Mouse (Mus musculus) lung, embryonic 14.5 days (tissue): ENCODE measurements at regions not wholly inside any gene's neighbourhood (a gene's known extent, or its start where the extent isn't known, plus 50 kb on each side); places are given as distances from the start of the nearest gene placed in this dataset.

Source experiments
- ATAC-seq: fragments of 200-750 bp; cut with Nextera tagmentation; 2 replicates; pipeline ENCODE4 v1.8.0; 2017; ENCODE audit warnings: mild to moderate bottlenecking, moderate TSS enrichment, moderate library complexity; ENCODE audit not compliant: insufficient read depth
- DNase-seq: peaks from one replicate; pipeline ENCODE4 v3.0.0-alpha.2; 2015
- H3K27ac ChIP-seq: fragments of 300-500 bp; sonication (generic); 2 replicates; pipeline ENCODE4 v1.5.1; 2014; ENCODE audit warnings: low read depth, mild to moderate bottlenecking, moderate library complexity
- H3K27me3 ChIP-seq: fragments of 300-500 bp; sonication (generic); 2 replicates; pipeline ENCODE4 v1.6.1; 2014; ENCODE audit warnings: low read length, control low read depth; ENCODE audit not compliant: insufficient read depth
- H3K36me3 ChIP-seq: fragments of 300-500 bp; sonication (generic); 2 replicates; pipeline ENCODE4 v1.6.1; 2014; ENCODE audit warnings: control low read depth; ENCODE audit not compliant: insufficient read depth
- H3K4me1 ChIP-seq: fragments of 300-500 bp; sonication (generic); 2 replicates; pipeline ENCODE4 v1.6.1; 2014; ENCODE audit warnings: antibody characterized with exemption, control low read depth; ENCODE audit not compliant: insufficient read depth
- H3K4me2 ChIP-seq: fragments of 300-500 bp; sonication (generic); 2 replicates; pipeline ENCODE4 v1.6.1; 2014; ENCODE audit warnings: mild to moderate bottlenecking
- H3K4me3 ChIP-seq: fragments of 300-500 bp; sonication (generic); 2 replicates; pipeline ENCODE4 v1.5.1; 2014; ENCODE audit warnings: low read depth, low read length
- H3K9ac ChIP-seq: fragments of 300-500 bp; sonication (generic); 2 replicates; pipeline ENCODE4 v1.6.1; 2014
- H3K9me3 ChIP-seq: fragments of 300-500 bp; sonication (generic); 2 replicates; pipeline ENCODE4 v1.6.1; 2016; ENCODE audit warnings: low read depth, low read length, control low read depth
- CTCF ChIP-seq: IDR thresholded peaks from 2 replicates; pipeline ENCODE4 v1.5.1; 2016; ENCODE audit warnings: antibody characterized with exemption, low read depth
- WGBS: fragments of 180-500 bp; shearing (Covaris S2); extraction: QIAGEN DNeasy Blood & Tissue Kit; methylation state at CpG from one replicate; pipeline ENCODE4 v1.1.7; 2014; 5-methylcytosine and 5-hydroxymethylcytosine counted together

- no peak for ATAC-seq
- Histone ChIP-seq H3K27ac (no peak overlapping the region), H3K4me2 (no peak overlapping the region), H3K27me3 (no peaks in the 10 kb centered on the region), H3K4me1 (no peaks in the 10 kb centered on the region), H3K36me3 (no peaks in the 10 kb centered on the region), H3K4me3 (no peak overlapping the region), H3K9me3 (no peaks in the 10 kb centered on the region), H3K9ac (no peak overlapping the region)
- no peak for DNase-seq
- TF ChIP-seq CTCF = no peak
- WGBS = 82% methylated on average over 1 of the region's 1 CpGs
Measured at GRCm38 (mm10) chr7:52915981-52916380, 900.5 kb upstream of the 1700015G11Rik start.

GRCm38 (mm10) chr7:52911279-52911678 is 895.8 kb upstream of the 1700015G11Rik start:
- H3K4me1 ChIP-seq = no peaks in the 10 kb centered on the region
- no peak overlapping the region for H3K4me3 ChIP-seq
- H3K9ac ChIP-seq = no peak overlapping the region
- no peak overlapping the region for H3K4me2 ChIP-seq
- no peaks in the 10 kb centered on the region for H3K9me3 ChIP-seq
- no peaks in the 10 kb centered on the region for H3K36me3 ChIP-seq
- ATAC-seq (no peak), DNase-seq (no peak)
- no peak overlapping the region for H3K27ac ChIP-seq
- TF ChIP-seq CTCF = no peak
- no peaks in the 10 kb centered on the region for H3K27me3 ChIP-seq

DNA sequence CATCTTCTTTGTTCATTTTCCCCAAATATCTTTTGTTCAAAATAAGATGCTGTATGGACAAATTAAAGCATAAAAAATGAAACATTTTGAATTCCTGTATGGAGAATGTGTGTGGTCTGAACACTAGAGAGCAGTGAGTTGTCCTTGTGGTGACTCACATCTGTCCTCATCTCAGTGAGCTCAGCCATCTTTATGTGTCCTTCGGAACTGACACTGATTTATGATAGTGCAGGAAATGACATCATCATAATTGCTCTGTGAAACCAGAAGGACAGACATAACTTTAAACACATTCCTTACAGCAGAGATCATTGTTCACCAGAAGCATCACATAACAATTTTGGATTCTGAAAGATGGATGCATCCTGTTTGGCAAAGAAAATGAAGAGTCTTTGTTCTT is 850.2 kb upstream of the 1700015G11Rik start:
- no peaks in the 10 kb centered on the region for H3K9me3 ChIP-seq
- no peak overlapping the region for H3K4me2 ChIP-seq
- ATAC-seq = no peak
- no peaks in the 10 kb centered on the region for H3K27me3 ChIP-seq
- no peak overlapping the region for H3K4me3 ChIP-seq
- TF ChIP-seq CTCF = no peak
- H3K27ac ChIP-seq = no peak overlapping the region
- H3K9ac ChIP-seq = no peak overlapping the region
- no peaks in the 10 kb centered on the region for H3K4me1 ChIP-seq
- WGBS = 63% methylated on average over 1 of the region's 1 CpGs
- no peaks in the 10 kb centered on the region for H3K36me3 ChIP-seq
- DNase-seq = peak; percentile 3

GRCm38 (mm10) chr7:52822310-52822709 is 806.8 kb upstream of the 1700015G11Rik start:
- Histone ChIP-seq H3K27ac (no peak overlapping the region), H3K27me3 (no peaks in the 10 kb centered on the region), H3K36me3 (no peaks in the 10 kb centered on the region), H3K9me3 (no peaks in the 10 kb centered on the region), H3K4me2 (no peak overlapping the region), H3K4me3 (no peak overlapping the region), H3K4me1 (no peaks in the 10 kb centered on the region), H3K9ac (no peak overlapping the region)
- TF ChIP-seq CTCF = no peak
- WGBS = 89% methylated on average over 1 of the region's 1 CpGs
- no peak for DNase-seq
- ATAC-seq = no peak

DNA sequence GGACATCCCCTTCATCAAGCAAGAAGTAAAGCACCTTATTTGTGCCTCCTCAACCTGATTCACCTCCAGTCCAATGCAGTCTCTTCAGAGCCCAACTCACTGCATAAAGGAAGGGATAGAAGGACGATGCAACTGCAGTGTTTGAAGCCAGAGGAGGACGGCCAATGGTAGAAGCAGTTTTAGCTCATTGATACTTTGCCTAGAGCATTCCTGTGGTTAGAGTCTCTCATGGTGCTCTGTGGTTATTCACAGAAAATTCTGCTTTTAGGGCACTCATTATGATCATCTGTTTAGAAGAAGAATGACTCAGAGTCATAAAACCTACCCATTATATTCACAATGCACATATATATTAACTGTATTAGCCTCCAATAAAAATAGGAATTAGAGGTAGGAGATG is 792.6 kb upstream of the 1700015G11Rik start:
- no peak overlapping the region for H3K27ac ChIP-seq
- DNase-seq (no peak), ATAC-seq (no peak)
- H3K27me3 ChIP-seq = no peaks in the 10 kb centered on the region
- no peaks in the 10 kb centered on the region for H3K9me3 ChIP-seq
- WGBS = 86% methylated on average over 2 of the region's 2 CpGs
- H3K4me3 ChIP-seq = no peak overlapping the region
- no peak overlapping the region for H3K9ac ChIP-seq
- no peaks in the 10 kb centered on the region for H3K36me3 ChIP-seq
- no peak for TF ChIP-seq CTCF
- no peak overlapping the region for H3K4me2 ChIP-seq
- no peaks in the 10 kb centered on the region for H3K4me1 ChIP-seq
